Mouse (Mus musculus) retina, postnatal 1 day (tissue): ENCODE data around the gene Adamts4.
"Not testable (repeated sequence)": the region's sequence is repeated elsewhere in the genome, so short reads cannot be mapped to it uniquely, and the experiment has no call there.

Source experiments
- DNase-seq: peaks from one replicate; pipeline ENCODE4 v3.0.0-alpha.2; 2012

The Adamts4 gene

GRCm38 (mm10) chr1:171280250-171280915 lies 30.2 kb downstream of the Adamts4 start:
- DNase-seq: no peak

DNA sequence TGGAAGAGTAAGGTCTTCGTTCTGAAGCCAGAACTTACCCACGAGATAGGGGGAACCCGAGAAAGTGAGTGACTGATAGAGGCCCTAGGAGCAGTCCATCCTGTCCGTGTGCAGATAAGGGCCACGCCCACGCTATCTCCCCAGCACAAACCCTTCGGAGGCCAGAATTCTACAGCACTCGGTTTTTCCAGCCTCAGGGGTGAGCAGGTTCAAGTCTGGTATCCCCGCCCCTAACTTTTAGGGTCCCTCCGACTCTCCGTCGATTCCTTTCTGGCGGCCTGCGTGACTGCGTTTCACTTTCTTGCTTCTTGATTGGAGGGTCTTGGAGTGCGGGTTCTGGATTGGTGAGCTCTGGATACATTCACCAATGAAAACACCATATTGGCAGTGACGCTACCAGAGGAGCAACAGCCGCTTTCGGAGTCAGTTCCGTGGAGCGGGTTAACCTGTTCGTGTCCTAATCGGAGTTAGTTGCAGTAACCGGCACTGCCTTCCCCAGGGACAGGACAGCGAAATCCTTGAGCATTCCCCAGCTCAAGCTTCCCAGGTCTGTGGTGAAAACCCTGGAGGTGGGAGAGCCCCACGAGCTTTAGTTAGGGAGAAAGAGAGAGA lies 30.8 kb downstream of the Adamts4 start, which contains the start of gene Ppox:
Ppox (minus strand) TSS at position 271 of the 612 bp plus-strand sequence.
- DNase-seq: peak; percentile 99

DNA sequence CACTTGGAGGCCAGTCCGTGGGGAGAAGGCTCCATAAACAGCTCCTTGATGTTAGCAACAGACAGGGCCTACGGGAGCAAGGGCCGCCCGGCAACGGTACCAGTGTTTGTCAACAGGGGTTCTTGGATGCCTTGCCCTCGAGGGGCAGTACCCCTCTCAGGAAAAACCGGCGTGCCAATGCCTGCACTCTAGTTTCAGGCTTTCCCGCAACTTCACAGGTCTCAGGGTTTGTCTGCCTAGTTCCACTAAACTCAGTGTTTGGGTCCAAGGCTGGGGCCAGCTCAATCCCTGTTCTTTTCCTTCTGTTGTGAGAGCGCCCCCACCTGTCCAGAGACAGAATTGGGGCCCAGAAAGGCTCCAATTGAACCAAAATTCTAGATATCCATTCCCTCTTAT lies 31.3 kb downstream of the Adamts4 start:
- peak; percentile 85 for DNase-seq

DNA sequence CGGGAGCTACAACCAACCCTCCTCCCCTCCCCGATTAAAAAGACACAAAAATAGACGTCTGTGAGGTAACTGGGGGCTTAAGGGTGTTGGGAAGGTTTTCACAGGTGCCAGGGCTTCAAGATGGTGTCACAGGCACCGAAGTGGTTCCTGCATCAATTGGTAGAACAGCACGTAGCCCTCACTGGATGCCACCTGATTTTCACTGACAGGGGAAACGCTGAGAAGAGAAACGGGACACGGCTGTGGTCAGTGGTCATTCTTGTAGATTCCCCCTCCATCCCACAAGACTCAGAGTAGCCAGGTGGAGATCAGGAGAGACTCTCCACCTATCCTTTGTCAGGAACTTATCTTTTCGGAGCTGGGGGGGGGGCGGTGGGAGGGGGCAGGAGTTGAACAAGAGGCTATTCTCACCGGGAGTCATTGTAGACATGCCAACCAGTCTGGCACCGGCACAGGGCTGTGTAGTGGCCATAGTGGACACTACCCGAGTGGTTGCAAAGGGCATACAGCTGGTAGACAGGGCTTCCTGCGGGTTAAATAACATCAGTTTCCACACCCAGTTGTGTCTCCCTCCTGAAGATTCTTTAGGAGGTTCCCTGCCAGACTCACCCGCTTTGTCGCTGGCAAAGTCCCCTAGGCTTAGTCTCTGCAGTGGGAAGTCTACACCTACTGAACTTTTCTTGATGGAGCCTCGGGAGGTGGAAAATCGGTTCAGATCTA lies 32.0 kb downstream of the Adamts4 start:
- no peak for DNase-seq

DNA sequence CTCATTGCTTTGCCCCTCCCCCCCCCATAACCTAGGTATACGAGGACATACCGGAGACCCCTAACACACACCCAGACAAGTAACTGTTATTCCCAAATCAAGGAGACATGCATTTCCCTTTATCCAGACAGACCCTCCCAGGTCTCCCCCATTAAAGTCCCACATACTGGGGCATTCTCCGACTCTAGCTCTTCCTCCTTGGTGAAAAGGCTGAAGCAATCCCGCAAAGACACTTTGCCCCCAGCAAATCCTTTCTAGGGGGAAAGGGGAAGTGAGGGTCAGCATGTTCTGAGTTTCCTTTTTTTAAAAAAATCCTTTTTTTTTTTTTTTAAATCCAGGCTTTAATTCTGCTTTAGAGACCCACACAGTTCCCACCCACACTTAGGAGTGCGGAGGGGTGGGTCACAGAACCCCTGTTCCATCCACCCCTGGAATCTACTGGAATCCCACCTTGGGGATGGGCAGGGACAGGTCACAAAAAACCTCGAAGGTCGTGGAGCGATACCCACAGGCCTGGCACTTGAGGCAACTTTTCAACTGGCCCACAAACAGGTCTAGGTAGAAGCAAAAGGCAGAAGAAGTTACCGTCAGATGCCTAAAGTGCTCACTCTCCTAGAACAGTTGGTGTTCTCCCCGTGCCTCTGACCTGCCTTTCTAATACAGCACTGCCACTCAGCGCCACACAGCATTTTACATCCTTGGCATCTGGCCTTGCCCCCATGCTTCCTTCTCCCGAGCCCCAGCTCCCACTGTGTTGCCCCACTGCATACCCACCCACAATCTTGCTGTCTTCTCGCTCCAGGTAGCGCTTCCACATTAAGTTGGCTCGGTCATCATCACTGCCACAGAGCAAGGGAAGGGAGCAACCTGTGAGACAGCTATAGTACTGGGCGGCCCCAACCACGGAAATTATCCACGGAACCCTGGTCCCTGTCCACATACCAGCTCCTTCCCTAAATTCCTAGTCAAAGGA lies 33.3 kb downstream of the Adamts4 start:
- DNase-seq: no peak

DNA sequence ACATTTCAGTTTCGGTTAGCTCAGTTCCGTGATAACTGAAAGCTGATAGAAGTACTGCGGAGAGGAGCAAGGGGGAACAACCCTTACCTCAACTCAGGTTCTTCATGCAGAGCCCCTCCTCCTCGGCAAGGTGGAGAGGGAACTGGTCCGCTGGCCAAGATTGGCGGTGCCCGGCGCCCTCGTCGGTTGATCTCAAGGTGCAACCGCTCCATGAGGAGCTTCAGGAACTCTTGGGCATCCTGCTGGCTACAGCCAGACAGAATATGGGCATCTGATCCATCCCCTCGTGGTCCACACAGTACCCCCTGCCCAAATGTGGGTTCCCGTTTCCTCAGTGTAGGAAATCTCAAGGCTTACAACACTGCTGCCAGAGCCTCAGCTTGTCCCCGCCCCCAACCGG lies 34.3 kb downstream of the Adamts4 start:
- DNase-seq: no peak

- DNase-seq: no peak
Measured at GRCm38 (mm10) chr1:171285096-171285892, 35.1 kb downstream of the Adamts4 start.

GRCm38 (mm10) chr1:171286517-171286916 lies 36.3 kb downstream of the Adamts4 start:
- no peak for DNase-seq

- DNase-seq: peak; percentile 96
Measured at GRCm38 (mm10) chr1:171287136-171288081, 37.2 kb downstream of the Adamts4 start, which contains the start of gene Usp21. Gene Usp21 (minus strand): TSS chr1:171287991.

- no peak for DNase-seq
Measured at GRCm38 (mm10) chr1:171288328-171288727, 38.1 kb downstream of the Adamts4 start.

- no peak for DNase-seq
Measured at GRCm38 (mm10) chr1:171293351-171293750, 43.1 kb downstream of the Adamts4 start.

GRCm38 (mm10) chr1:171293906-171294297 lies 43.7 kb downstream of the Adamts4 start:
- no peak for DNase-seq

- peak; percentile 95 for DNase-seq
Measured at GRCm38 (mm10) chr1:171294298-171295062, 44.3 kb downstream of the Adamts4 start, which contains the start of gene Ufc1. Gene Ufc1 (minus strand): TSS chr1:171295024.

GRCm38 (mm10) chr1:171295063-171295402 lies 44.8 kb downstream of the Adamts4 start:
- no peak for DNase-seq

DNA sequence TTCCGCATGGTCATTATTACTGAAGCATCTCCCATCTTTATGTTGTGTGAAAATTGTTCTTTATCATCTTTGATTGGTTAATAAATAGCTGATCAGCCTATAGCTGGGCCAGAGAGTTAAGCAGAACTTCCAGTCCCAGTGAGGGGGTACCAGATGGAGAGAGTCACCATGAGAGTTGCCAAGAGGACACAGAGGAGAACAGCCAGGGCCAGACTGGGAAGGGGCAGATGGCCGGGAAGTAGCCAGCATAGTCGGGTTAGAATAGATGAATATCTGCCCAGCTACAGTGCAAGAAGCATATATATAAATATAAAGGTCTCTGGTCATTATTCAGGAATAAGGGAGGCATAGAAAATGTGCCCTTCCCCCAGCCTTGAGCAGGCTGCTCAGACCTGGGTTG lies 48.0 kb downstream of the Adamts4 start:
- DNase-seq: no peak

DNA sequence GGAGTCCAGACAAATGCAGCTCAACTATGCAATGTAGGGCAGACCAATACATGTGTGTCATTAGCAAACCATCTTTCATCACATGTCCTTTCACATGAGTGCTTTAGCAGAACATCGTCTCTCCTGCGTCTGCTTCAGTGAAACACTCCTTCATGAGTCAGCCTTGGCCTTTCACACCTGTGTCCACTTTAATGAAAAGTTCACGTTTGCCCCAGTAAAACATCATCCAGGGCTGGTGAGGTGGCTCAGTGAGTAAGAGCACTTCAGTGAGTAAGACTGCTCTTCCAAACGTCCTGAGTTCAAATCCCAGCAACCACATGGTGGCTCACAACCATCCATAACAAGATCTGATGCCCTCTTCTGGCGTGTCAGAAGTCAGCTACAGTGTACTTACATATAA lies 55.9 kb downstream of the Adamts4 start:
- not testable (repeated sequence) for DNase-seq

DNA sequence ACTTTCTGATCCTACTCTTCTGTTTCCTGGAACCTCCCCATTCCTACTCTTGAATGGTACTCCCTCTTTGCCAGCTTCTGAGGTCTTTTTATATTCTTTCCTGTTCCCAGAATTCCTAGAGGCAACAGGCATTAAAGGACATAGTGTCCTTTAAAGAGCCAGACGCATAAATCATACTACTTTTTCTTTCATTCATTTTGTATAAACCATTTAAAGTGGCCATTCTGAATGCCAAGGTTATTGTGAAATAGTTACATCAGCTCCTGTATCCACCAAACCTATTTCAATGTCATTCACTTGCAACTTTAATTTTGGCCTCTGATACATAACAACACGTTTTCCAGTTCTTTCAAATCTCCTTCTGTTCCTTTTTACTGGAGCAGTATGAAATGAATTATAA lies 59.1 kb downstream of the Adamts4 start:
- DNase-seq: no peak
